Mouse (Mus musculus) left cerebral cortex, adult 11 months (tissue): ENCODE data around the gene Tmprss3.

Experiments used
- DNase-seq: peaks from one replicate; pipeline ENCODE4 v3.0.0; 2022; ENCODE audit warnings: low spot score

Tmprss3 gene

DNA sequence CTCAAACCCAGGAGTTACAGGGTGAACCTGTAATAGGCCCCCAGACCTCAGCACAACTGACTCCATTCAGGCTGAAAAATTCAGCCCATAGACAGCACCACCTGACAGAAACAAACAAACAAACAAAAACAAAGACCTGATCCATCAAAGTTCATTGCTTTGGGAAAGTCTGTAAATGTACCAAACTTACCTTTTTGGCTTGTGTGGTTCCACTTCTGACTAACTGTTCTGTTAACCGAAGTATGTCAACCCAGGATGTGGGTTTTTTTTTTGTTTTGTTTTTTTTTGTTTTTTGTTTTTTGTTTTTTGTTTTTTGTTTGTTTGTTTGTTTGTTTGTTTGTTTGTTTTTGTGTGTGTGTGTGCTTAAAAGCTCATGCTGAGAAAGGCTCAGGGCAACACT, 62.0 kb downstream of the Tmprss3 start:
- DNase-seq, result no peak

DNA sequence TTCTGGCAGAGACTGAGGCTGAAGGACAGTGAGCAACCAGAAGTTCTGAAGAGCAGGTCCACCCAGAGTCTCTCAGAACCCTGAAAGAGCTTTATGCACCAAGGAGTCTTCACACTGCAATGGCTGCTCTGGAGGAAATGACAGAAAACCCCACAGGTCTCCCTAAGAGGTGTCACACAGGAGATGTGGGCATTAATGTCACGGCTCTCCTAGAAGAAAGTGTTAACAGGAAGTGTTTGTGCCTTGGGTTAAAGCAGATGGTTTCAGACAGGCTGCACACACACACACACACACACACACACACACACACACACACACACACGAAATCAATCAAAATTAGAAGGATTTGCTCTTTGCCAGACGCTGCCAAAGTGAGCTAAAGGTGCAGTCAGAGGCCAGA, 62.5 kb downstream of the Tmprss3 start:
- DNase-seq, result no peak

DNA sequence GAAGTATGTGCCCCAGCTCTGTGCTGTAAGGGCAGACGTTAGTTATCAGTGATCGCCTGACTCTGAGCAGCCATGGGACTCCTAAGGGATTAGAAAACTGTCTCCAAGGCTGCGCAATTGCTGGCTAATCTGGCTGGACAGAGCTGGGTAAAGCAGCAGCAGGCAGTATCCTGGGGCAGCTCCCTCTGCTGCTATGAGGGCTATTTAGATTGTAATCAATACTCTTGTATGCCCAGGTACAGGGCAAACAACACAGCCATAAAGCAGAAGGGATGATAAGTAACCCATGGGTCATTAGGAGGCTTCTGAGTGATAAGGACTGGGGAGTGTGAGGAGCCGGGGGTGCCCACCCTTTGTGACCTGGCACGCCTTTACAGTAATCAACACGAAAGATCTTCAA, 63.9 kb downstream of the Tmprss3 start:
- DNase-seq, result no peak

DNA sequence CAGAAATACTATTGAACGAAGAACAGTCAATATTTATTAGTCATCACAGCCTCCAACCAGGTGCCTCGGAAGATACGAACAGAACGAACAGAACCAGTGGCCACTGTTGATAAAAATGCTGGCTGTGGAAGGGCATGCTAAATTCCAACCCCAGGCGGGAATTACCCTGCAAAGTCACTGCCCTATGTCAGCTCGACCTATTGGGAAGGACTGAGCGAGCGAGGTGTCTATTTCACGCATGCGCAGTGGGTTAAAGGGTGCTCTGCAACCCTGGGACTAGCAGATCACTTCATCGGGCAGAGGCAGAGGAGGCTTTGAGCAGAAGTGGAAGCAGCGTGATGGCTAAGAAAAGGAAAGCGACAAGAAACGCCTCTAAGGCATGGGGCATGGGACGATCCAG, 65.0 kb downstream of the Tmprss3 start:
- DNase-seq, result no peak

DNA sequence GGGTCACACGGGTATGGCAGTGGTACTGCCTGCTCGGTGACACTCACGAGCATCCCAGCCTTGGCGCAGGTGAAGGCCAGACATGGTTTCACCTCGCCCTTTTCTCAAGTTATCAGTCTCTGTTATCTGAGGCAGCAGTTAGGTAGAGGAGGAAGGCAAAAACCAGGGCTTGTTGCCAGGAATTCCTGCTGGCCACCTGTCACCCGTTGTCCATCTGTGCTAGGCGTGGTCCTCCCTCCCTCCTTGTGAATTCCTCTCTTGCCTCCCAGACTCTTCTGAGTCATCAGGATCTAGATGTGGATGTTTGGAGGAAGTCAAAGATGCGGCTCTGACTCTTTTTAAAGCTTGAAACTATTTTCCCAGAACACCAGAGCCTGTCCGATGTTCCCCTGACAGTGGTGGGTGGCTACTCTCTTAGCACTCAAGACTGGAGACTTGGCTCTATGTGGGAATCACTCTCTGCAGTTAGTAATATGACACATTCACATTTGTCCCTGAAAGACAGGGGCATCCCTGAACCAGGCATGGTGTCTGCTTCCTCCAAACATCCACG, 67.4 kb downstream of the Tmprss3 start:
- DNase-seq, result no peak

DNA sequence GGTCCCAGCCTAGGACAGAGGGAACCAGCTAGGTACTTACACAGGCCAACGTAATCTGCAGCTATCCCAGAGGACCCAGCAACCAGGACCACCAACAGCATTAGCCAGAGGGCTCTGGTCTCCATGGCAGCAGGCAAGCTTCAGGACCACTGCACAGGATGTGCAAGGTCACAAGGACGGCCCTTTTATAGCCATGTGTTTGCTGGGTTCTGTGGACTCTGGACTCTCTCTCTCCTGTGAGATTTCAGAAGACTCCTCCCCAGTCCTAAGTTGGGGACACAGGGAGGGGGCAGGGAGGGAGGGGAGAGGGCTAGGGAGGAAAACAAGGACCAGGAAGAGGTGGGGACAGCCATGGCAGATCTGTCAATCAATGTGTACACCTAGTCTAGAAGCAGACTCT, 69.3 kb downstream of the Tmprss3 start, which contains the start of gene Tff3:
TSS of gene Tff3 (minus strand) at position 195 of the 400 bp plus-strand sequence.
- DNase-seq, result no peak
